Mouse (Mus musculus): ENCODE results near the gene Plcb3. TPM values are rescaled to one million over a fixed set of nuclear protein-coding genes. Genes with fewer than 3 reads are reported as not detected.
A peak's percentile ranks its signal among the peaks of the same experiment; 100 is the strongest.

The Plcb3 gene
- polyA plus RNA-seq (2015; fragmentation: Nextera tagmentation; extraction: Ambion mirVana) = 11.3 TPM in 2 replicates

- H3K4me2 ChIP-seq = peak within 1 kb of the TSS; percentile 80
- WGBS = under 1% methylated on average over 16 of the region's 16 CpGs
- peak within 1 kb of the TSS; percentile 75 for H3K9ac ChIP-seq
- peaks cover under 1% of the 10 kb centered on the region for H3K27me3 ChIP-seq (replicated peaks)
- H3K4me1 ChIP-seq = peaks cover 43% of the 10 kb centered on the region
- ATAC-seq (replicated peaks) = no peak
- no peaks in the 10 kb centered on the region for H3K9me3 ChIP-seq
- H3K4me3 ChIP-seq = peak within 1 kb of the TSS; percentile 76
- peaks cover 12% of the 10 kb centered on the region for H3K36me3 ChIP-seq (replicated peaks)
- peak within 1 kb of the TSS; percentile 93 for H3K27ac ChIP-seq
Observed at GRCm38 (mm10) chr19:6975537-6976521, at the start of gene Plcb3. Gene Plcb3 (minus strand): TSS chr19:6976470.

DNA sequence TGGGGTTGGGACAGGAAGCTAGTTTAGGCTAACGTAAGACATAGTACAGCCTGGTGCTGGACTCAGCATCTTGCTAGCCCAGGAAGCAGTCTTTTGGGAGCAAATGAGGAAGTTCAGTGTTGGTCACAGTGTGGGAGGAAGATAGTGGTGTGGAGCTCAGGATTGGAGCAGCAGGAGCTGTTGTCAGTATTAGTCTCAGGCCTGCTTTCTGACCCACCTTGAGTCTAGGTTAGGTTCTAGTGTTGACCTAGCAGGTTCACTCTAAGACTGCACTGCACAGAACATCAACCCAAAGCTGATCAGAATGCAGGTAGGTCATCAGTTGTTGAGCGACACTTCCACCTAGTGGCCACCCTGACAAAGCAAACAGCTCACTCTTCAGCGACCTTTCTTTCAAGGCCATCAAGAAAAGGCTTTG lies 44.0 kb upstream of the Plcb3 start:
- H3K36me3 ChIP-seq (replicated peaks) = peaks cover 38% of the 10 kb centered on the region
- H3K27ac ChIP-seq = no peak overlapping the region
- no peaks in the 10 kb centered on the region for H3K4me1 ChIP-seq
- H3K9me3 ChIP-seq = no peaks in the 10 kb centered on the region
- no peak overlapping the region for H3K4me3 ChIP-seq
- 51% methylated on average over 3 of the region's 3 CpGs for WGBS
- H3K27me3 ChIP-seq (replicated peaks) = no peaks in the 10 kb centered on the region
- no peak overlapping the region for H3K4me2 ChIP-seq
- H3K9ac ChIP-seq = no peak overlapping the region
- ATAC-seq (replicated peaks) = 0 out of 2 replicates have a peak, but pooled peaks have one; percentile 63

DNA sequence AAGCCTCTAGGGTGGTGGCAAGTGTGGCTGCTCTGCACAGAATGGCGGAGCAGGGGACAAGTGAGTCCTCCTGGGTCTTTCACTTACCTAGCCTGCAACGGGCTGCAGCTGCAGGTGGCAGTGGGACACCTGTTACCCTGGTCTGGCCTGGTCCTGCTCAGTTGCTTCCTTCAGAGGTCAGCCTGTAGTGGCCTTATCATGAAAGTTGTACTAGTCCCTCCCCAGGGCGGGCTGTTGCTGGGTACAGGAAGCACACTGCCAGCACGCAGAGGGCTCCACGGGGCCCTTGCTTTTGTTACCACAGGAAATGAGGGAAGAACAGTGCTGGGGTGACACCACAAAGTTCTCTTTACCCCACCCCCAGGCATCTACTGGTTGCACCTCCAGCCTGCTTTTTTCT lies 42.9 kb upstream of the Plcb3 start, which contains the start of gene Fermt3:
Gene Fermt3 (minus strand): TSS at position 279 of the 400 bp plus-strand sequence.
- no peaks in the 10 kb centered on the region for H3K4me1 ChIP-seq
- H3K4me2 ChIP-seq = no peak within 1 kb of the TSS
- H3K36me3 ChIP-seq (replicated peaks) = peaks cover 28% of the 10 kb centered on the region
- no peak for ATAC-seq (replicated peaks)
- no peaks in the 10 kb centered on the region for H3K27me3 ChIP-seq (replicated peaks)
- H3K4me3 ChIP-seq = no peak within 1 kb of the TSS
- 87% methylated on average over 5 of the region's 5 CpGs for WGBS
- H3K9me3 ChIP-seq = no peaks in the 10 kb centered on the region
- H3K9ac ChIP-seq = no peak within 1 kb of the TSS
- no peak within 1 kb of the TSS for H3K27ac ChIP-seq

DNA sequence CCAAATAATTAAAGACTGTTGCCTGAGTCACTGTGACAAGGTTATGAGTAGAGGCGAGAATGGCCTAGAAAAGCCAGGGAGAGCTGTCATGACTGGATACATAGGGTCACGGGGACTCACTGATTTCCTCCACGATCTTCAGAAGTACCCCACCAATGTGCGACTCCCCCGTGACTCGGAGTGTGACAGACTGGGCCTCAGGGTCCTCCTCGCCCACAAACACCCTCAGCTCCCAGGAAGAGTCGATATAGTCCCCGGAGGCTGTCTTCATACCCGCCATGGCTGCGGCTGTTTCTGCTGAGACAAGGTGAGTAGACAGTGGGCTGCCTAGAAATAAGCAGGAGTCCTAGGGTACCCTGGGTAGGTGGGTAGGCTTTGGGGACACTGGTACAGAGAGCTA lies 42.3 kb upstream of the Plcb3 start:
- ATAC-seq (replicated peaks) = no peak
- H3K9ac ChIP-seq = no peak overlapping the region

DNA sequence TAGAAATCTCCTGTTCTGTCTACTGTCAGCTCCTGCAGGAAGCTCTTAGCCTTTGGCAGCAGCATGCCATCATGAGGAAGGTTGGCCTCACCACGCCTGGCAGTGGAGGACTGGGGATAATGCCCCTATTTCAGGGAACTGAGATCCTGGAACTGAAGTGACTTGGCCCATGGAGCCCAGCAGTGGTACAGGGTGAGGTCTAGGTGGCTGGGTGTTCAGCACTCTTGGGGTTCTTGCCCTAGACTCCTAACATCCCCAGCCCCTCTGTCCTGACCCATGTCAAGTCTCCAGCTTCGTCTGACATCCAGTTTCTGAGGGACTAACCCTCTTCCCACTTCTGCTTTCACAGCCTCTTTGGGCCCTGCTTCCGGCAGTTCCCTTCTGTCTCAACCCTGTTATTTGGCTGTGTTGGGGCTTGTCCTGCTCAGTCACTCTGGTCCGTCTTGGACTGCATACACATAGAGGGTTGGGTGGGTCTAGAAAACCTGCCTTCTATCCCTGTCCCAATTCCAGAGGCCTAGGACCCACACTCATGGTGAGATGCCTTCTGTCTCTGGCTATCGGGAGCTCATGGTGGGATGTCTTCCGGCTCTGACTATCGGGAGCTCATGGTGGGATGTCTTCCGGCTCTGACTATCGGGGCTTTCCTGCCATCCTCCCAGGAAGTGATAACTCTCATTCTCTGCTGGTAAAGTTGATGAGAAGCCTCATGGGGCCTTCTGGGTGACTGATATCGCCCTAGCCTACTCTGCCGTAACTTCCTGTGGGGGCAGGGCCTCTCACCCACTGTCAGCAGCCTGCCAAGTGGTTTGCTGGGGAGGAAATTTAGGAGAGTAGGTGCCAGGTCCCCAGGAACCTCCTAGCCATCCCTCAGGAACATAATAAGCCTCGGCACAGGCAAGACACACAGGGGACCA lies 41.5 kb upstream of the Plcb3 start:
- Histone ChIP-seq H3K36me3 (replicated peaks) (peaks cover 19% of the 10 kb centered on the region), H3K4me3 (no peak overlapping the region), H3K4me2 (no peak overlapping the region), H3K27me3 (replicated peaks) (no peaks in the 10 kb centered on the region), H3K9me3 (no peaks in the 10 kb centered on the region), H3K27ac (no peak overlapping the region), H3K4me1 (no peaks in the 10 kb centered on the region), H3K9ac (no peak overlapping the region)
- 82% methylated on average over 12 of the region's 12 CpGs for WGBS
- no peak for ATAC-seq (replicated peaks)

More for the DNA sequence above, 42.3 kb upstream of the Plcb3 start:
- H3K27me3 ChIP-seq (replicated peaks) = no peaks in the 10 kb centered on the region
- H3K4me3 ChIP-seq = no peak overlapping the region
- H3K36me3 ChIP-seq (replicated peaks) = peaks cover 24% of the 10 kb centered on the region
- no peaks in the 10 kb centered on the region for H3K4me1 ChIP-seq
- H3K27ac ChIP-seq = no peak overlapping the region
- no peaks in the 10 kb centered on the region for H3K9me3 ChIP-seq
- no peak overlapping the region for H3K4me2 ChIP-seq
- WGBS = 94% methylated on average over 11 of the region's 11 CpGs

DNA sequence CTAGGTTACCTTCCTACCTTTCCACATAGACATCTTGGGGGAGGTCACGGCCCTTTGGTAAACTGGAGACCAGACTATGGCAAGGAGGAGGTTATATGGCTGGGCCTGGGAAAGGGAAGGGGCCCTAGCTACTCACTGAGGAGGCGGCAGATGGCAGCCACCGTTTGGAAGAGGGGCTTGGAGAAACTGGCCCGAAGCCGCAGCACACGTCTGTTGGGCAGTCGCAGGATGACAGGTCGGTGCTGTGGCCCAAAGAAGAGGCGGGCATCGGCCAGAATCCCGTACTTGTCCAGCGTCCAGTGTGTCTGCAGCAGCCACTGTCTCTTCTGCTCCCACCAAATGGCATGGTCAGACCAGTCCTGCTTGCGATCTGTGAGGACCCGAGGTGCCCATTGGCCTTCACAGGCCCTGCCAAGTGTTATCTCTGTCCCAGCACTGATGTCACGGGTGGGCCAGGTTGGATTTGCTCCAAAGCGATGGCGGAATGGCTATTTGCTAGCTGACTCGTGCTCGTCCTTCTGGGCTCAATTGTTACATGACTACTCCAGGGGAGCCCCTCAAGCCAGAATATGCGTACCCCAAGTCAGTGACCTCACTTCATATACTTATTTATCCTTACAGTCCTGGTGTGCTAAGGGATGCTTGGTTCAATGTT lies 38.3 kb upstream of the Plcb3 start:
- Histone ChIP-seq H3K4me1 (no peaks in the 10 kb centered on the region), H3K27ac (no peak overlapping the region), H3K36me3 (replicated peaks) (no peaks in the 10 kb centered on the region; the same call in 1 of the 2 replicates), H3K9me3 (no peaks in the 10 kb centered on the region), H3K4me2 (no peak overlapping the region), H3K4me3 (no peak overlapping the region), H3K27me3 (replicated peaks) (no peaks in the 10 kb centered on the region), H3K9ac (no peak overlapping the region)
- no peak for ATAC-seq (replicated peaks)
- WGBS = 92% methylated on average over 20 of the region's 20 CpGs

- no peak overlapping the region for H3K27ac ChIP-seq
- H3K4me3 ChIP-seq = no peak overlapping the region
- no peaks in the 10 kb centered on the region for H3K27me3 ChIP-seq (replicated peaks)
- H3K4me2 ChIP-seq = no peak overlapping the region
- 86% methylated on average over 9 of the region's 9 CpGs for WGBS
- no peaks in the 10 kb centered on the region for H3K9me3 ChIP-seq
- H3K9ac ChIP-seq = no peak overlapping the region
- ATAC-seq (replicated peaks) = no peak
- H3K36me3 ChIP-seq (replicated peaks) = no peaks in the 10 kb centered on the region
- no peaks in the 10 kb centered on the region for H3K4me1 ChIP-seq
Observed at GRCm38 (mm10) chr19:7013984-7014383, 37.7 kb upstream of the Plcb3 start.

DNA sequence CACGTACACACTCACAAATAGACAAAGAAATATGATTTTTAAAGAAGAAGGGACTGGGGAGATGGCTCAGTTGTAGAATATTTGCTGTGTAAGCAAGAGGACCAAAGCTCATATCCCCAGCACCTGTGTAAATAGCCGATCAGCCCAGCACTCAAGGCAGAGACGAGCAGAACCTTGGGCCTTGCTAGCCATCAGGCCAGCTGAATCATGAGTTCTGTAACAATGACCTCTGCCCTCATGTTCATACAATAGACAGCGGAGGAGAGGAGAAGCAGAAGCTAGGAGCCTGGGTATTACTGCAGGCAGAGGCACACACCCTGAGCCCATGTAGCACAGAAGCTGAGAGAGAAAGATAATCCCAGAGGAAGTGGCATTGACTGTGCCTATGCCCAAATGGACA lies 36.2 kb upstream of the Plcb3 start:
- no peak for ATAC-seq (replicated peaks)
- 85% methylated on average over 4 of the region's 4 CpGs for WGBS

GRCm38 (mm10) chr19:7006892-7007593 lies 30.8 kb upstream of the Plcb3 start:
- ATAC-seq (replicated peaks) = no peak
- WGBS = 87% methylated on average over 9 of the region's 9 CpGs
- Histone ChIP-seq H3K27me3 (replicated peaks) (no peaks in the 10 kb centered on the region), H3K36me3 (replicated peaks) (no peaks in the 10 kb centered on the region), H3K9me3 (no peaks in the 10 kb centered on the region), H3K4me2 (no peak overlapping the region), H3K9ac (no peak overlapping the region), H3K4me1 (no peaks in the 10 kb centered on the region), H3K27ac (no peak overlapping the region), H3K4me3 (no peak overlapping the region)

More for the DNA sequence above, 36.2 kb upstream of the Plcb3 start:
- Histone ChIP-seq H3K36me3 (replicated peaks) (no peaks in the 10 kb centered on the region), H3K4me3 (no peak overlapping the region), H3K4me2 (no peak overlapping the region), H3K9me3 (no peaks in the 10 kb centered on the region), H3K9ac (no peak overlapping the region), H3K4me1 (no peaks in the 10 kb centered on the region), H3K27me3 (replicated peaks) (no peaks in the 10 kb centered on the region), H3K27ac (no peak overlapping the region)

- Histone ChIP-seq H3K4me3 (no peak overlapping the region), H3K27ac (no peak overlapping the region), H3K27me3 (replicated peaks) (no peaks in the 10 kb centered on the region), H3K36me3 (replicated peaks) (0 out of 2 replicates have a peak, but pooled peaks cover 11% of the 10 kb centered on the region), H3K4me1 (peaks cover 28% of the 10 kb centered on the region), H3K4me2 (no peak overlapping the region), H3K9ac (no peak overlapping the region), H3K9me3 (no peaks in the 10 kb centered on the region)
- no peak for ATAC-seq (replicated peaks)
- WGBS = 90% methylated on average over 19 of the region's 19 CpGs
Observed at GRCm38 (mm10) chr19:6999360-7000063, 23.2 kb upstream of the Plcb3 start.

All from midbrain, embryonic 15.5 days (tissue).